Mouse (Mus musculus) lung, embryonic 16.5 days (tissue): ENCODE measurements around the gene Rabggtb. TPM values are rescaled to one million over a fixed set of nuclear protein-coding genes. Genes with fewer than 3 reads are reported as not detected.

Source experiments
- ATAC-seq: fragments of 200-750 bp; cut with Nextera tagmentation; 2 replicates; pipeline ENCODE4 v1.8.0; 2017; ENCODE audit warnings: low read depth, mild to moderate bottlenecking, moderate library complexity
- H3K27ac ChIP-seq: fragments of 300-500 bp; sonication (generic); 2 replicates; pipeline ENCODE4 v1.5.1; 2014; ENCODE audit warnings: mild to moderate bottlenecking, control low read depth, low read length
- H3K27me3 ChIP-seq: fragments of 300-500 bp; sonication (generic); 2 replicates; pipeline ENCODE4 v1.6.1; 2014; ENCODE audit warnings: low read depth, low read length, mixed read lengths; ENCODE audit not compliant: control insufficient read depth, insufficient read depth
- H3K36me3 ChIP-seq: fragments of 300-500 bp; sonication (generic); 2 replicates; pipeline ENCODE4 v1.6.1; 2014; ENCODE audit warnings: low read length; ENCODE audit not compliant: control insufficient read depth, insufficient read depth
- H3K4me1 ChIP-seq: fragments of 300-500 bp; sonication (generic); replicated peaks from 2 replicates; pipeline ENCODE4 v1.6.1; 2014; ENCODE audit warnings: low read length, mixed read lengths; ENCODE audit not compliant: control insufficient read depth, insufficient read depth
- H3K4me2 ChIP-seq: fragments of 300-500 bp; sonication (generic); 2 replicates; pipeline ENCODE4 v1.6.1; 2014; ENCODE audit warnings: low read depth, low read length, control low read depth
- H3K4me3 ChIP-seq: fragments of 300-500 bp; sonication (generic); 2 replicates; pipeline ENCODE4 v1.5.1; 2014; ENCODE audit warnings: mild to moderate bottlenecking, low read length, control low read depth
- H3K9ac ChIP-seq: fragments of 300-500 bp; sonication (generic); 2 replicates; pipeline ENCODE4 v1.6.1; 2014; ENCODE audit warnings: low read length, control low read depth
- H3K9me3 ChIP-seq: fragments of 300-500 bp; sonication (generic); 2 replicates; pipeline ENCODE4 v1.6.1; 2016; ENCODE audit warnings: low read length; ENCODE audit not compliant: control insufficient read depth
- WGBS: fragments of 180-500 bp; shearing (Covaris S2); extraction: QIAGEN DNeasy Blood & Tissue Kit; methylation state at CpG from one replicate; pipeline ENCODE4 v1.1.7; 2014; 5-methylcytosine and 5-hydroxymethylcytosine counted together
- polyA plus RNA-seq: library from polyadenylated mRNA; unstranded; fragments of >200 nt; fragmentation: Nextera tagmentation; extraction: Ambion mirVana; gene quantifications from 2 replicates; pipeline ENCODE4 v1.2.1, GENCODE M21; 2015

The Rabggtb gene
- polyA plus RNA-seq, 1 experiment from 2014 or later: 46.4 TPM

DNA sequence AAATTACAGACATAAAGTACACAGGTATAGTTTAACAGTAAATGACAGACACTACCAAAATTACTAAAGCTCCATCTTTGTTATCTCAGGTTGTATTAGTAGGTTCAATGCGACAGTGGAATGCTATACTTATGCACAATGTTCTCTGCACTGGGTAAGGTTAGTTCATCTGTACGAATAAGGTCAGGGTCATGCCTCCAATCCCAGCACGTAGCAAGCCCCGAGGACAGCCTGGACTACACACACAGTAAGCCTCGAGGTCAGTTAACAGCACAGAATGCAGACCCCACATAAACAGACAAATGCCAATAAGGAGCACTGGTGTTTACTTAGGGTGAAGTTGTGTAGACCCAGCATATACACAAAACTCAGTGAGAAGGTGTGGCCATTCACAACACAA lies 3.9 kb downstream of the Rabggtb start:
- no peak for ATAC-seq
- Histone ChIP-seq H3K9ac (no peak overlapping the region), H3K36me3 (peaks cover 63% of the 10 kb centered on the region), H3K4me2 (no peak overlapping the region), H3K9me3 (no peaks in the 10 kb centered on the region), H3K27ac (no peak overlapping the region), H3K4me3 (no peak overlapping the region), H3K27me3 (no peaks in the 10 kb centered on the region), H3K4me1 (peaks cover 24% of the 10 kb centered on the region)
- WGBS: 70% methylated on average over 5 of the region's 5 CpGs

- WGBS: 76% methylated on average over 9 of the region's 9 CpGs
These were observed 6.5 kb downstream of the Rabggtb start, which contains the start of gene Msh4 for GRCm38 (mm10) chr3:153906136-153906871. Gene Msh4, minus strand, starts transcription at chr3:153906138.

DNA sequence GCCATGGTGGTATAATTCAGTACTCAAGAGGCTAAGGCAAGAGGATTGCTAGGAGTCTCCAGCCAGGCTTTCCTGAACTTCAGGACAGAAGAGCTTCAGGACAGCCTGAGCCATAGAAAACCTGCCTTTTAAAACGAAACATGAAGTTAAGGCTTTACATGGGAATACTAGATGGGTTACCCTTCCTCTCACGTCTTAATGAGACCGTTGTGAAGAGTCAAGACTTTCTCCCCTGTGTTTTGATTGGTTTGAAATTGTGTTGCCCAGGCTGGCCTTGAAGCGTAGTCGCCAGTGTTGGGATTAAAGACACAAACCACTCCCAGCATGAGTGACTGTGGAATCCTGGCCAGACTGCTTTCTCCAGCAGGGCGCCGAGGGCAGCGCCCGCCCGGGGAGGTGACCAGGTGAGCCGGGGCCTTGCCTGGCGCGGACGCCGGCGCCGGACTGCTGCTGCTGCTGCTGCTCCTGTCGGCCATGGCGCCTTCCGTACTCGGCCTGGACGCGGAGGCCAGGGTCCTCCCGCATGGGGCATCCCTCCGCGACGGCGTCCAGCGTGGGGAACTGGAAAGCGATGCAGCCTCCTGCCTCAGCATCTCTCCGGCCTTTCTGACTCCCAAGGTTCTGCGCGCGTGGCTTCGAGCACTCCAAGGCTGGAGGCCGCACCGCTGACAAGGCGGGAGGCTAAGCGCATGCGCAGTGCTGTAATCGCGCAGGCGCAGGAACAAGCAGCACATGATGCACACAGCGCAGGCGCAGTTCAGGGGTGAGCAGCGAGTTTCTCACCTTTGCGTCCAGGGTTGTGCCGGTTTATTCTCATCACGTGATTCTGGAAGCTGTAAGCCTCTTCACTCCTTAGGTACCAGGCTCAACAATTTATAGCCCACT lies 7.3 kb downstream of the Rabggtb start:
- Histone ChIP-seq H3K27ac (no peak overlapping the region), H3K9me3 (no peaks in the 10 kb centered on the region), H3K4me2 (no peak overlapping the region), H3K27me3 (no peaks in the 10 kb centered on the region), H3K36me3 (peaks cover 63% of the 10 kb centered on the region), H3K4me3 (no peak overlapping the region), H3K9ac (no peak overlapping the region), H3K4me1 (peaks cover 10% of the 10 kb centered on the region)
- ATAC-seq: no peak
- WGBS: 81% methylated on average over 49 of the region's 49 CpGs

More at GRCm38 (mm10) chr3:153906136-153906871, 6.5 kb downstream of the Rabggtb start, which contains the start of gene Msh4:
- Histone ChIP-seq H3K9ac (no peak within 1 kb of the TSS), H3K4me1 (peaks cover 18% of the 10 kb centered on the region), H3K27ac (no peak within 1 kb of the TSS), H3K36me3 (peaks cover 69% of the 10 kb centered on the region), H3K4me3 (no peak within 1 kb of the TSS), H3K4me2 (no peak within 1 kb of the TSS), H3K9me3 (no peaks in the 10 kb centered on the region), H3K27me3 (no peaks in the 10 kb centered on the region)
- no peak for ATAC-seq

GRCm38 (mm10) chr3:153904586-153904985 lies 8.2 kb downstream of the Rabggtb start:
- Histone ChIP-seq H3K4me2 (no peak overlapping the region), H3K4me3 (no peak overlapping the region), H3K9ac (no peak overlapping the region), H3K36me3 (peaks cover 54% of the 10 kb centered on the region), H3K27me3 (no peaks in the 10 kb centered on the region), H3K27ac (no peak overlapping the region), H3K4me1 (peaks cover 1% of the 10 kb centered on the region; the same call in 1 of the 2 replicates), H3K9me3 (no peaks in the 10 kb centered on the region)
- WGBS: 56% methylated on average over 6 of the region's 6 CpGs
- peak; percentile 66 for ATAC-seq

DNA sequence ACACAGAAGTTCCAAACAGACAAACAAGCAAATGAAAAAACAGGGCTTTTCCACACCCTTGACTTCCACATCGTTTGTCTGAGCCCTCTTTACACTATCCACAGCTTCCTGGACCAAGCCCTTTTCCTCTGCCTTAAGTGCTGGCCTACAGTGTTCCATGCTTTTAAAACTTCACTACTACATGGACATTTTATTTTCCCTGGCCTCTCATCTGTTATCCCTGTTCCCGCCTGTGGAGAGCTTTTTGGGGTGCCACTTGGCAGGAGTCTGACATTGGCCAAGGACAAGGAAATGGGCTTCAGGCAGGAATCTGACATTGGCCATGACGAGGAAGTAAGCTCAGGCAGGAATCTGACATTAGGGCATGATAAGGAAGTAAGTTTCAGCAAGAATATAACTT lies 10.2 kb downstream of the Rabggtb start:
- H3K4me3 ChIP-seq: no peak overlapping the region
- 44% methylated on average over 3 of the region's 3 CpGs for WGBS
- H3K36me3 ChIP-seq: peaks cover 37% of the 10 kb centered on the region
- H3K9me3 ChIP-seq: no peaks in the 10 kb centered on the region
- no peak overlapping the region for H3K4me2 ChIP-seq
- H3K27me3 ChIP-seq: no peaks in the 10 kb centered on the region
- no peak overlapping the region for H3K9ac ChIP-seq
- ATAC-seq: no peak
- H3K27ac ChIP-seq: no peak overlapping the region
- H3K4me1 ChIP-seq: no peaks in the 10 kb centered on the region

- Histone ChIP-seq H3K4me2 (no peak overlapping the region), H3K27me3 (no peaks in the 10 kb centered on the region), H3K27ac (no peak overlapping the region), H3K4me3 (no peak overlapping the region), H3K36me3 (peaks cover 32% of the 10 kb centered on the region), H3K9ac (no peak overlapping the region), H3K9me3 (no peaks in the 10 kb centered on the region), H3K4me1 (no peaks in the 10 kb centered on the region)
- ATAC-seq: no peak
- WGBS: 58% methylated on average over 1 of the region's 1 CpGs
These were observed 10.9 kb downstream of the Rabggtb start for GRCm38 (mm10) chr3:153901904-153902303.

DNA sequence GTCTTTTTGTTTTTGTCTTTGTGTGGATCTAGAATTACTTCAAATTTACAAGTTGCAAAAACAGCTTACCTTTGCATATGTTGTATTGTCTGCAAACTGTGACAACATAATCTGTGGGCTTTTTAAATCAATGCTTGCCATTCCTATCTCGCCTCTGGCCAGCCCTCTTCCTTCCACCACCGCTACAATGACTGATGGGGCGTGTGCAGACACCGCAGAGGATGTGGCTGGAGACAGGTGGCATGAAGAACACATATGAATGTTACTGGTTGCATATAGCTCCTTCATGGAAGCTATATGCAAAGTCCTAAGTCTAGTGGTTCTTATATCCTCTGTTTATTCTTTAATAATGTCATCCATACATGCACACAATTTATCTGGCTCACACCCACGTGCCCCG lies 15.6 kb downstream of the Rabggtb start:
- 53% methylated on average over 6 of the region's 6 CpGs for WGBS
- no peak for ATAC-seq

GRCm38 (mm10) chr3:153895454-153895853 lies 17.4 kb downstream of the Rabggtb start:
- H3K4me3 ChIP-seq: no peak overlapping the region
- no peak overlapping the region for H3K4me2 ChIP-seq
- H3K9ac ChIP-seq: no peak overlapping the region
- H3K36me3 ChIP-seq: no peaks in the 10 kb centered on the region
- H3K9me3 ChIP-seq: no peaks in the 10 kb centered on the region
- 79% methylated on average over 3 of the region's 3 CpGs for WGBS
- no peaks in the 10 kb centered on the region for H3K4me1 ChIP-seq
- H3K27me3 ChIP-seq: no peaks in the 10 kb centered on the region
- no peak overlapping the region for H3K27ac ChIP-seq
- no peak for ATAC-seq

More for the DNA sequence above, 15.6 kb downstream of the Rabggtb start:
- H3K9me3 ChIP-seq: no peaks in the 10 kb centered on the region
- H3K27ac ChIP-seq: no peak overlapping the region
- no peak overlapping the region for H3K4me3 ChIP-seq
- no peaks in the 10 kb centered on the region for H3K27me3 ChIP-seq
- H3K36me3 ChIP-seq: no peaks in the 10 kb centered on the region
- no peak overlapping the region for H3K4me2 ChIP-seq
- H3K4me1 ChIP-seq: no peaks in the 10 kb centered on the region
- H3K9ac ChIP-seq: no peak overlapping the region

DNA sequence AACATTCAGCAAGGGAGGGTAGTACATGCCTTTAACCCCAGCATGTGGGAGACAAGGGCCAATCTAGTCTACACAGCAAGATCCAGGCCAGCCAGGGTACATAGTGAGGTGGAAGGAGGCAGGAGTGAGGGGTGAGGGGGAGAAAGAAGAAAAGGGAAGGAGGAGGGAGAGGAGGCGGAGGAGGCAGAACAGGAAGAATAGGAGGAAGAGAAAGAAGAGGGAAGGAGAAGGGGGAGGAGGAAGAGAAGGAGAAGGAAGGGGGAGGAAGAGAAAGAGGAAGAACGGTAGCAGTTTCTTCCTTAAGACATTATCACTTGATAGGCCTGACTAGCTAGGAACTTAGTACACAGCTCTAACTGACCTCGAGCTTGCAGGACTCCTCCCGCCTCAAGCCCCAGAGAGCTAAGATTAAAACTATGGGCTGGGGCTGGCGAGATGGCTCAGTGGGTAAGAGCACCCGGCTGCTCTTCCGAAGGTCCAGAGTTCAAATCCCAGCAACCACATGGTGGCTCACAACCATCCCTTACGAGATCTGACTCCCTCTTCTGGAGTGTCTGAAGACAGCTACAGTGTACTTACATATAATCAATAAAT lies 23.5 kb downstream of the Rabggtb start:
- no peaks in the 10 kb centered on the region for H3K4me1 ChIP-seq
- 69% methylated on average over 7 of the region's 8 CpGs for WGBS

More for the DNA sequence above, 23.5 kb downstream of the Rabggtb start:
- H3K27ac ChIP-seq: no peak overlapping the region
- no peak overlapping the region for H3K4me3 ChIP-seq
- no peaks in the 10 kb centered on the region for H3K27me3 ChIP-seq
- H3K36me3 ChIP-seq: no peaks in the 10 kb centered on the region
- ATAC-seq: no peak
- no peak overlapping the region for H3K4me2 ChIP-seq
- H3K9me3 ChIP-seq: no peaks in the 10 kb centered on the region
- no peak overlapping the region for H3K9ac ChIP-seq
